Mouse (Mus musculus) MEL (cell line): Measurements from ENCODE around the gene Pim1. TPM values are rescaled to one million over a fixed set of nuclear protein-coding genes. Genes with fewer than 3 reads are reported as not detected.

ENCODE experiments used
- DNase-seq: peaks from one replicate; pipeline ENCODE4 v3.0.0; 2011; ENCODE audit warnings: low read depth, low spot score
- H3K27ac ChIP-seq: 2 replicates; pipeline ENCODE4 v1.5.1; 2012; ENCODE audit warnings: low read depth, mild to moderate bottlenecking, control low read depth, low read length, moderate library complexity; ENCODE audit not compliant: control insufficient read depth
- H3K27me3 ChIP-seq, 2 experiments: fragments of 150-350 bp in 1 of 2; sonication (generic) in 1 of 2; 2 replicates each; pipeline ENCODE4 v1.6.1; 2012; ENCODE audit warnings: low read length in 2 of 2, mild to moderate bottlenecking in 2 of 2, improper control_type of control experiment in 1 of 2, moderate library complexity in 1 of 2; ENCODE audit not compliant: insufficient read depth in 2 of 2, control insufficient read depth in 1 of 2
- H3K36me3 ChIP-seq, 2 experiments: 2 replicates each; pipeline ENCODE4 v1.6.1; 2012 to 2014; ENCODE audit warnings: low read length in 2 of 2, improper control_type of control experiment in 1 of 2, inconsistent platforms in 1 of 2, mild to moderate bottlenecking in 1 of 2; ENCODE audit not compliant: insufficient read depth in 2 of 2, control insufficient read depth in 1 of 2
- H3K4me1 ChIP-seq, 2 experiments: fragments of 150-350 bp in 1 of 2; sonication (generic) in 1 of 2; 2 replicates each; pipeline ENCODE4 v1.6.1; 2012; ENCODE audit warnings: low read length in 2 of 2, improper control_type of control experiment in 1 of 2, mild to moderate bottlenecking in 1 of 2; ENCODE audit not compliant: insufficient read depth in 2 of 2, control insufficient read depth in 1 of 2
- H3K4me3 ChIP-seq, 2 experiments: fragments of 150-350 bp in 1 of 2; sonication (generic) in 1 of 2; 2 replicates each; pipeline ENCODE4 v1.5.1; 2012; ENCODE audit warnings: low read depth in 2 of 2, low read length in 2 of 2, mild to moderate bottlenecking in 2 of 2, moderate library complexity in 2 of 2, control low read depth in 1 of 2, improper control_type of control experiment in 1 of 2; ENCODE audit not compliant: control insufficient read depth in 1 of 2, insufficient read depth in 1 of 2
- H3K79me2 ChIP-seq: 2 replicates; pipeline ENCODE4 v1.6.1; 2012; ENCODE audit warnings: mild to moderate bottlenecking, low read length, moderate library complexity; ENCODE audit not compliant: control insufficient read depth, poor library complexity, insufficient read depth
- H3K9ac ChIP-seq: 2 replicates; pipeline ENCODE4 v1.6.1; 2012; ENCODE audit warnings: low read depth, mild to moderate bottlenecking, control low read depth, low read length, moderate library complexity; ENCODE audit not compliant: control insufficient read depth, poor library complexity, severe bottlenecking
- H3K9me3 ChIP-seq: fragments of 150-350 bp; sonication (generic); replicated peaks from 2 replicates; pipeline ENCODE4 v1.6.1; 2012; ENCODE audit warnings: mild to moderate bottlenecking, low read length, improper control_type of control experiment, moderate library complexity; ENCODE audit not compliant: insufficient read depth
- BHLHE40 ChIP-seq: IDR thresholded peaks from 2 replicates; pipeline ENCODE4 v1.6.1; 2012; ENCODE audit warnings: low read depth, mild to moderate bottlenecking, inconsistent platforms, low read length, improper control_type of control experiment, borderline replicate concordance
- CHD1 ChIP-seq: IDR thresholded peaks from 2 replicates; pipeline ENCODE4 v1.6.1; 2012; ENCODE audit warnings: low read depth, mild to moderate bottlenecking, inconsistent platforms, low read length, improper control_type of control experiment
- CHD2 ChIP-seq: IDR thresholded peaks from 2 replicates; pipeline ENCODE4 v1.6.1; 2011; ENCODE audit warnings: low read length, improper control_type of control experiment
- CTCF ChIP-seq, 3 experiments: IDR thresholded peaks in 2 of 3; conservative IDR thresholded peaks in 1 of 3; 2 replicates each; pipeline ENCODE4 v1.5.1; 2011 to 2012; ENCODE audit warnings: low read length in 3 of 3, low read depth in 2 of 3, mild to moderate bottlenecking in 2 of 3, improper control_type of control experiment in 1 of 3, inconsistent platforms in 1 of 3, mixed read lengths in 1 of 3, moderate library complexity in 1 of 3; ENCODE audit not compliant: control insufficient read depth in 1 of 3, insufficient read depth in 1 of 3, poor library complexity in 1 of 3, severe bottlenecking in 1 of 3
- E2F4 ChIP-seq: IDR thresholded peaks from 2 replicates; pipeline ENCODE4 v1.6.1; 2011; ENCODE audit warnings: low read depth, low read length, improper control_type of control experiment, borderline replicate concordance
- ELF1 ChIP-seq: IDR thresholded peaks from 2 replicates; pipeline ENCODE4 v1.6.1; 2014; ENCODE audit warnings: low read depth, mild to moderate bottlenecking, inconsistent platforms, low read length, improper control_type of control experiment, moderate library complexity
- GABPA ChIP-seq: IDR thresholded peaks from 2 replicates; pipeline ENCODE4 v1.6.1; 2012; ENCODE audit warnings: low read depth, mild to moderate bottlenecking, inconsistent platforms, low read length, improper control_type of control experiment, moderate library complexity
- GATA1 ChIP-seq: IDR thresholded peaks from 2 replicates; pipeline ENCODE4 v1.6.1; 2011; ENCODE audit warnings: low read depth, low read length, improper control_type of control experiment
- HCFC1 ChIP-seq: IDR thresholded peaks from 2 replicates; pipeline ENCODE4 v1.6.1; 2012; ENCODE audit warnings: low read depth, mild to moderate bottlenecking, inconsistent platforms, low read length, improper control_type of control experiment, moderate library complexity
- JUND ChIP-seq: IDR thresholded peaks from 2 replicates; pipeline ENCODE4 v1.6.1; 2011; ENCODE audit warnings: low read depth, mild to moderate bottlenecking, improper control_type of control experiment, low read length
- KAT2A ChIP-seq: conservative IDR thresholded peaks from 2 replicates; pipeline ENCODE4 v1.6.1; 2012; ENCODE audit warnings: low read depth, low read length, improper control_type of control experiment, inconsistent platforms
- MAX ChIP-seq: IDR thresholded peaks from 2 replicates; pipeline ENCODE4 v1.6.1; 2011; ENCODE audit warnings: low read length, improper control_type of control experiment
- MAZ ChIP-seq: IDR thresholded peaks from 2 replicates; pipeline ENCODE4 v1.6.1; 2012; ENCODE audit warnings: low read depth, mild to moderate bottlenecking, inconsistent platforms, low read length, improper control_type of control experiment
- MEF2A ChIP-seq: IDR thresholded peaks from 2 replicates; pipeline ENCODE4 v1.6.1; 2014; ENCODE audit warnings: low read depth, mild to moderate bottlenecking, inconsistent platforms, low read length, improper control_type of control experiment; ENCODE audit not compliant: poor library complexity, insufficient replicate concordance, severe bottlenecking; ENCODE audit errors: extremely low read depth
- MXI1 ChIP-seq: IDR thresholded peaks from 2 replicates; pipeline ENCODE4 v1.6.1; 2011; ENCODE audit warnings: mild to moderate bottlenecking, low read depth, low read length, improper control_type of control experiment
- MYB ChIP-seq: IDR thresholded peaks from 2 replicates; pipeline ENCODE4 v1.6.1; 2011; ENCODE audit warnings: mild to moderate bottlenecking, low read depth, low read length, improper control_type of control experiment
- MYC ChIP-seq: IDR thresholded peaks from 2 replicates; pipeline ENCODE4 v1.6.1; 2011; ENCODE audit warnings: low read depth, mild to moderate bottlenecking, low read length, improper control_type of control experiment, moderate library complexity
- NELFE ChIP-seq: IDR thresholded peaks from 2 replicates; pipeline ENCODE4 v1.6.1; 2011; ENCODE audit warnings: low read depth, low read length, improper control_type of control experiment
- NRF1 ChIP-seq: IDR thresholded peaks from 2 replicates; pipeline ENCODE4 v1.6.1; 2014; ENCODE audit warnings: low read depth, mild to moderate bottlenecking, inconsistent platforms, low read length, improper control_type of control experiment, moderate library complexity; ENCODE audit not compliant: poor library complexity, insufficient read depth, severe bottlenecking
- POLR2A ChIP-seq, 2 experiments: IDR thresholded peaks; 2 replicates each; pipeline ENCODE4 v1.6.1; 2011 to 2012; ENCODE audit warnings: low read length in 2 of 2, mild to moderate bottlenecking in 2 of 2, control low read depth in 1 of 2, improper control_type of control experiment in 1 of 2, low read depth in 1 of 2, moderate library complexity in 1 of 2; ENCODE audit not compliant: control insufficient read depth in 1 of 2, insufficient read depth in 1 of 2, poor library complexity in 1 of 2
- POLR2AphosphoS5 ChIP-seq: IDR thresholded peaks from 2 replicates; pipeline ENCODE4 v1.6.1; 2012; ENCODE audit warnings: low read depth, borderline replicate concordance, mild to moderate bottlenecking, inconsistent platforms, low read length, moderate library complexity, mixed read lengths
- RAD21 ChIP-seq: IDR thresholded peaks from 2 replicates; pipeline ENCODE4 v1.6.1; 2011; ENCODE audit warnings: mild to moderate bottlenecking, low read depth, low read length, improper control_type of control experiment
- SMC3 ChIP-seq: IDR thresholded peaks from 2 replicates; pipeline ENCODE4 v1.6.1; 2011; ENCODE audit warnings: low read depth, low read length, improper control_type of control experiment
- TAL1 ChIP-seq: IDR thresholded peaks from 2 replicates; pipeline ENCODE4 v1.6.1; 2012; ENCODE audit warnings: mild to moderate bottlenecking, inconsistent platforms, low read length, moderate library complexity, mixed read lengths
- TBP ChIP-seq: IDR thresholded peaks from 2 replicates; pipeline ENCODE4 v1.8.0; 2011; ENCODE audit warnings: low read depth, low read length, improper control_type of control experiment
- UBTF ChIP-seq: IDR thresholded peaks from 2 replicates; pipeline ENCODE4 v1.6.1; 2012; ENCODE audit warnings: low read depth, mild to moderate bottlenecking, inconsistent platforms, low read length, improper control_type of control experiment, moderate library complexity, borderline replicate concordance; ENCODE audit not compliant: insufficient read depth
- USF1 ChIP-seq: IDR thresholded peaks from 2 replicates; pipeline ENCODE4 v1.6.1; 2014; ENCODE audit warnings: low read depth, mild to moderate bottlenecking, inconsistent platforms, low read length, improper control_type of control experiment, moderate library complexity
- USF2 ChIP-seq, 2 experiments: IDR thresholded peaks; 2 replicates each; pipeline ENCODE4 v1.6.1; 2011 to 2012; ENCODE audit warnings: improper control_type of control experiment in 2 of 2, low read length in 2 of 2, borderline replicate concordance in 1 of 2, inconsistent platforms in 1 of 2, low read depth in 1 of 2, mild to moderate bottlenecking in 1 of 2; ENCODE audit not compliant: insufficient read depth in 1 of 2
- ZKSCAN1 ChIP-seq: IDR thresholded peaks from 2 replicates; pipeline ENCODE4 v1.6.1; 2012; ENCODE audit warnings: low read depth, mild to moderate bottlenecking, inconsistent platforms, low read length, improper control_type of control experiment, moderate library complexity
- ZMIZ1 ChIP-seq: IDR thresholded peaks from 2 replicates; pipeline ENCODE4 v1.6.1; 2012; ENCODE audit warnings: low read depth, mild to moderate bottlenecking, inconsistent platforms, low read length, improper control_type of control experiment, moderate library complexity
- ZNF384 ChIP-seq: IDR thresholded peaks from 2 replicates; pipeline ENCODE4 v1.6.1; 2012; ENCODE audit warnings: low read depth, mild to moderate bottlenecking, inconsistent platforms, low read length, improper control_type of control experiment
- polyA plus RNA-seq, 2 experiments: library from polyadenylated mRNA; stranded (reverse) in 1 of 2; unstranded in 1 of 2; fragments of >175 nt in 1 of 2; fragments of >200 nt in 1 of 2; gene quantifications; 2 replicates each; pipeline versions ENCODE4 v1.2.1 to v1.2.4; 2012; ENCODE audit warnings: low replicate concordance in 2 of 2, low read depth in 1 of 2; ENCODE audit not compliant: insufficient read length in 2 of 2, insufficient read depth in 1 of 2, missing spikeins in 1 of 2
- total RNA-seq: library from RNA; depleted of rRNA; stranded (reverse); fragments of 300-350 nt; gene quantifications from 2 replicates; pipeline ENCODE4 v1.2.3, GENCODE M21; 2012; rRNA removed

Pim1 gene
- 27.8 and 30.6 TPM in 2 replicates for total RNA-seq
- 10 to 100 TPM in 1 of 2 experiments, not detected in 1; 52.1 TPM for polyA plus RNA-seq

DNA sequence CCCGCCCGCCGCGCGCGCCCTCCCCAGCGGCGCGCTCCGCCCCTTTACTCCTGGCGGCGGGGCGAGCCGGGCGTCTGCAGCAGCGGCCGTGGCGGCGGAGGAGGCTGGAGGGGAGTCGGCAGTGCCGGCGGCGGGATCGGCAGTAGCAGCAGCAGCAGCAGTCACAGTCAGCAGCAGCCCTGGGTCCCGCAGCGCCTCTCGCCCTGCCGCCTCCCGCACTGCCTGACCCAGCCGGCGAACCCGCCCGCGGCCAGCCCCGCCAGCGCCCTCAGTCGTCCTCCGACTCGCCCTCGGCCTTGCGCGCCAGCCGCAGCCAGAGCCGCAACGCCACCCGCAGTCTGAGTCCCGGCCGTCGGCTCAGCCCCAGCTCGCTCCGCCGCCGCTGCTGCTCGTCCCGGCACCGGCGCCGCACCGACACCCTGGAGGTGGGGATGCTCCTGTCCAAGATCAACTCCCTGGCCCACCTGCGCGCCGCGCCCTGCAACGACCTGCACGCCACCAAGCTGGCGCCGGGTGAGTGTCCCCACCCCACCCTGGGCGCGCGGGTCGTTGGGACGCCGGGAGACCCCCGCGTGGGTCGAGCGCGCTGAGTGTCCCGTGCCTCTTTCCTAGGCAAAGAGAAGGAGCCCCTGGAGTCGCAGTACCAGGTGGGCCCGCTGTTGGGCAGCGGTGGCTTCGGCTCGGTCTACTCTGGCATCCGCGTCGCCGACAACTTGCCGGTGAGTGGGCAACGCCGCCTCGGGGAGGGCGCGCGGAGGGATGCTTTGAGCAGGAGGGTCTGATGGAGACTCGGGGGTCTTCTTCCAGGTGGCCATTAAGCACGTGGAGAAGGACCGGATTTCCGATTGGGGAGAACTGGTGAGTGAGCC is at the start of gene Pim1:
Gene Pim1, plus strand, starts transcription at position 41 of the 869 bp plus-strand sequence.
- Histone ChIP-seq H3K79me2 (peaks cover 29% of the 10 kb centered on the region), H3K9me3 (no peaks in the 10 kb centered on the region), H3K27me3 (no peaks in the 10 kb centered on the region), H3K36me3 (peaks cover 0 to 22% of the 10 kb centered on the region in 2 experiments; a peak in 2 of 4 replicates), H3K4me3 (peak within 1 kb of the TSS; percentile 55 to 88), H3K27ac (peak within 1 kb of the TSS; percentile 72)
- DNase-seq = peak; percentile 69
- 0 out of 2 replicates have a peak, but pooled peaks have one; percentile 26 for TF ChIP-seq MAZ
- no peak for TF ChIP-seq MEF2A
- no peak for TF ChIP-seq TBP
- TF ChIP-seq ZMIZ1 = peak; percentile 46; the same call in 1 of the 2 replicates
- TF ChIP-seq KAT2A = no peak
- TF ChIP-seq ZKSCAN1 = no peak
- no peak for TF ChIP-seq E2F4
- peak; percentile 59; the same call in 1 of the 2 replicates for TF ChIP-seq NELFE
- TF ChIP-seq USF1 = no peak
- TF ChIP-seq MYB = no peak
- TF ChIP-seq GATA1 = no peak
- no peak for TF ChIP-seq GABPA
- TF ChIP-seq BHLHE40 = no peak
- peak; percentile 53; the same call in 1 of the 2 replicates for TF ChIP-seq POLR2AphosphoS5
- no peak for TF ChIP-seq RAD21
- TF ChIP-seq MYC = no peak
- TF ChIP-seq CTCF (IDR thresholded peaks at IDR 0.05 in 2 of 3, conservative IDR thresholded peaks at IDR 0.05 in 1 of 3; ENCODE audit: control insufficient read depth in 1 of 3, insufficient read depth in 1 of 3, low read depth in 2 of 3, low read length in 3 of 3, poor library complexity in 1 of 3, severe bottlenecking in 1 of 3) = no peak
- no peak for TF ChIP-seq TAL1
- peak; percentile 69 to 83; a peak in 3 of 4 replicates for TF ChIP-seq POLR2A (IDR thresholded peaks at IDR 0.05; ENCODE audit: control insufficient read depth in 1 of 2, insufficient read depth in 1 of 2, low read depth in 1 of 2, low read length in 2 of 2, poor library complexity in 1 of 2)
- TF ChIP-seq HCFC1 = no peak
- TF ChIP-seq NRF1 = no peak
- TF ChIP-seq SMC3 = no peak
- peak; percentile 51; the same call in 1 of the 2 replicates for TF ChIP-seq MAX
- TF ChIP-seq CHD2 = no peak
- TF ChIP-seq ZNF384 = no peak
- TF ChIP-seq USF2 (IDR thresholded peaks at IDR 0.05; ENCODE audit: borderline replicate concordance in 1 of 2, insufficient read depth in 1 of 2, low read depth in 1 of 2, low read length in 2 of 2) = no peak
- TF ChIP-seq UBTF = peak; percentile 81; the same call in 1 of the 2 replicates
- no peak for TF ChIP-seq ELF1
- peak; percentile 43; the same call in 1 of the 2 replicates for TF ChIP-seq MXI1
- no peak for TF ChIP-seq JUND
- no peak for TF ChIP-seq CHD1
- TF ChIP-seq, all 39 proteins: peak for 8
- H3K4me1 ChIP-seq = peaks cover 0 to 15% of the 10 kb centered on the region in 2 experiments; a peak in 1 of 4 replicates
- peak within 1 kb of the TSS; percentile 90 for H3K9ac ChIP-seq
